Mouse (Mus musculus) hindbrain, postnatal 0 days (tissue): ENCODE results near the gene Sdc3. TPM values are rescaled to one million over a fixed set of nuclear protein-coding genes. Genes with fewer than 3 reads are reported as not detected.

Source experiments
- ATAC-seq: fragments of 200-750 bp; cut with Nextera tagmentation; 2 replicates; pipeline ENCODE4 v1.8.0; 2017; ENCODE audit warnings: mild to moderate bottlenecking, moderate TSS enrichment, moderate library complexity
- DNase-seq: peaks from one replicate; pipeline ENCODE4 v3.0.0-alpha.2; 2015; ENCODE audit warnings: low spot score
- H3K27ac ChIP-seq: fragments of 300-500 bp; sonication (generic); 2 replicates; pipeline ENCODE4 v1.5.1; 2014; ENCODE audit warnings: mild to moderate bottlenecking
- H3K27me3 ChIP-seq: fragments of 300-500 bp; sonication (generic); 2 replicates; pipeline ENCODE4 v1.6.1; 2014; ENCODE audit warnings: low read length, mixed read lengths; ENCODE audit not compliant: insufficient read depth
- H3K36me3 ChIP-seq: fragments of 300-500 bp; sonication (generic); 2 replicates; pipeline ENCODE4 v1.6.1; 2014; ENCODE audit warnings: low read length, mixed read lengths; ENCODE audit not compliant: insufficient read depth
- H3K4me1 ChIP-seq: fragments of 300-500 bp; sonication (generic); 2 replicates; pipeline ENCODE4 v1.6.1; 2014; ENCODE audit warnings: antibody characterized with exemption, low read length, mixed read lengths; ENCODE audit not compliant: insufficient read depth
- H3K4me2 ChIP-seq: fragments of 300-500 bp; sonication (generic); 2 replicates; pipeline ENCODE4 v1.6.1; 2014; ENCODE audit warnings: low read depth, mild to moderate bottlenecking, low read length, moderate library complexity, mixed read lengths
- H3K4me3 ChIP-seq: fragments of 300-500 bp; sonication (generic); 2 replicates; pipeline ENCODE4 v1.5.1; 2014; ENCODE audit warnings: low read length
- H3K9ac ChIP-seq: fragments of 300-500 bp; sonication (generic); replicated peaks from 2 replicates; pipeline ENCODE4 v1.6.1; 2014; ENCODE audit warnings: mild to moderate bottlenecking, low read length, moderate library complexity, mixed read lengths
- H3K9me3 ChIP-seq: fragments of 300-500 bp; sonication (generic); 2 replicates; pipeline ENCODE4 v1.6.1; 2016; ENCODE audit warnings: low read length, mixed read lengths
- CTCF ChIP-seq: IDR thresholded peaks from 2 replicates; pipeline ENCODE4 v1.5.1; 2016; ENCODE audit warnings: antibody characterized with exemption, control low read depth, low read depth
- WGBS: fragments of 180-500 bp; shearing (Covaris S2); extraction: QIAGEN DNeasy Blood & Tissue Kit; methylation state at CpG from one replicate; pipeline ENCODE4 v1.1.7; 2014; 5-methylcytosine and 5-hydroxymethylcytosine counted together
- polyA plus RNA-seq: library from polyadenylated mRNA; unstranded; fragments of >200 nt; fragmentation: Nextera tagmentation; extraction: Ambion mirVana; gene quantifications from 2 replicates; pipeline ENCODE4 v1.2.1, GENCODE M21; 2015
- total RNA-seq: library from RNA; depleted of rRNA; stranded (reverse); fragments of >200 nt; gene quantifications from 2 replicates; pipeline ENCODE4 v1.2.3, GENCODE M21; 2014

Gene Sdc3
- total and polyA plus RNA-seq, 2 experiments from 2014 or later = 180 to 587 TPM

DNA sequence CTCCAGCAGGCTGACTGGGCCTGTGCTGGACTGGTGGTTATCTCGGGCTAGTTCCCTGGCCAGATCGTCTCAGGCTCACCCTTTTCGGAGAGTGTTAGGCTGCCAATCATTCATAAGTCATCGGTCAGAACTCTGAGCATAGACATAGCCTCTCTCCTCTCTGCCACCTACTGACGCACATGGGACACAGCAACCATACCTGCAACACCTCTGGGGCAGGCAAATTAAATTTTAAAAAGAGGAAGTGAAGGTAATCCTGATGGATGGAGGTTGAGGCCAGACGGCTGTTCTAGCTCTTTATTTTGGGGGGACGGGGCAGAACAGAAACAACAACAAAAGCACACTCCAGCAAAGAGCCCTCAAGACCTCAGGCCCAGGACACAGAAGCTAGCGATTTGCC lies 65.3 kb downstream of the Sdc3 start:
- Histone ChIP-seq H3K9me3 (no peaks in the 10 kb centered on the region), H3K4me2 (no peak overlapping the region), H3K36me3 (no peaks in the 10 kb centered on the region), H3K9ac (no peak overlapping the region), H3K4me1 (peaks cover 16% of the 10 kb centered on the region), H3K27me3 (no peaks in the 10 kb centered on the region), H3K4me3 (no peak overlapping the region), H3K27ac (no peak overlapping the region)
- peak; percentile 65 for TF ChIP-seq CTCF
- no peak for DNase-seq
- no peak for ATAC-seq
- 62% methylated on average over 8 of the region's 8 CpGs for WGBS

DNA sequence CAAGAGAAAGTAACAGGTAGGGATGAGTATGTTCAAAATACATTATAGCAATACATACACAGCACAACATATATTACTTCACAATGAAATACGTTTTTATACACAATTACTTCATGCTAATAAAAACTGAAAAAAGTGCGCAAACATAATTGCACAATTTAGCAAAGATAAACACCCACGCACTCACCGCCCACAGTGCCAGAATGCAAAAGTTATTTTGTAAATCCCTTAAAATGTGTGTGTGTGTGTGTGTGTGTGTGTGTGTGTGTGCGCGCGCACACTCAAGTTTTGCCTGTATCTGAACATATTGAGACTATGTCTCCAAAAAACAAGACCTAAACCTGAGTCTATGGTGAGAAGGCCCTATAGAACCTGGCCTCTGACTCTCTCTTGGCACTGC lies 66.5 kb downstream of the Sdc3 start:
- no peaks in the 10 kb centered on the region for H3K9me3 ChIP-seq
- no peak overlapping the region for H3K9ac ChIP-seq
- no peak overlapping the region for H3K27ac ChIP-seq
- H3K4me2 ChIP-seq = no peak overlapping the region
- DNase-seq = no peak
- ATAC-seq = no peak
- H3K4me3 ChIP-seq = no peak overlapping the region
- no peaks in the 10 kb centered on the region for H3K27me3 ChIP-seq
- no peak for TF ChIP-seq CTCF
- H3K4me1 ChIP-seq = peaks cover 16% of the 10 kb centered on the region
- 92% methylated on average over 7 of the region's 7 CpGs for WGBS
- no peaks in the 10 kb centered on the region for H3K36me3 ChIP-seq

DNA sequence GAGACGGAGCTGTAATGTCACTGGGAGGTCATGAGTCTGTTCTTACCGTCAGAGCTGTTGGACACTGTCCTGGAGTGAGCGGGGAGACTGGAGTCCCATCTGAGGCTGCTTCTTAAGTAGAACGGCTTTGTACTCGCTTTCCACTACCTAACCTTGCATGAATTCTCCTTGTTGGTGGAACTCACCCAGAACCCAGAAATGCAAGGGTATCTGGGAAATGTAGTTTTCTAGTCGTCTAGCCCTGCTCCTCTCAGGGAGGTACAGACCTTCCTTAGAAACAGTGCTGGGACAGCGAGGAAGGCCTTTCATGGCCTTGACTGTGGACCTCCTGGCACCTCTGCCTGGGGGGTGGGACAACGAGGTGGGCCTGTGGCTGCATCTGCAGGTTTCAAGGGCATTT lies 67.1 kb downstream of the Sdc3 start:
- Histone ChIP-seq H3K9me3 (no peaks in the 10 kb centered on the region), H3K27me3 (no peaks in the 10 kb centered on the region), H3K4me1 (peaks cover 16% of the 10 kb centered on the region), H3K27ac (no peak overlapping the region), H3K9ac (no peak overlapping the region), H3K4me2 (no peak overlapping the region), H3K4me3 (no peak overlapping the region), H3K36me3 (no peaks in the 10 kb centered on the region)
- no peak for DNase-seq
- ATAC-seq = no peak
- WGBS = 66% methylated on average over 8 of the region's 8 CpGs
- no peak for TF ChIP-seq CTCF

DNA sequence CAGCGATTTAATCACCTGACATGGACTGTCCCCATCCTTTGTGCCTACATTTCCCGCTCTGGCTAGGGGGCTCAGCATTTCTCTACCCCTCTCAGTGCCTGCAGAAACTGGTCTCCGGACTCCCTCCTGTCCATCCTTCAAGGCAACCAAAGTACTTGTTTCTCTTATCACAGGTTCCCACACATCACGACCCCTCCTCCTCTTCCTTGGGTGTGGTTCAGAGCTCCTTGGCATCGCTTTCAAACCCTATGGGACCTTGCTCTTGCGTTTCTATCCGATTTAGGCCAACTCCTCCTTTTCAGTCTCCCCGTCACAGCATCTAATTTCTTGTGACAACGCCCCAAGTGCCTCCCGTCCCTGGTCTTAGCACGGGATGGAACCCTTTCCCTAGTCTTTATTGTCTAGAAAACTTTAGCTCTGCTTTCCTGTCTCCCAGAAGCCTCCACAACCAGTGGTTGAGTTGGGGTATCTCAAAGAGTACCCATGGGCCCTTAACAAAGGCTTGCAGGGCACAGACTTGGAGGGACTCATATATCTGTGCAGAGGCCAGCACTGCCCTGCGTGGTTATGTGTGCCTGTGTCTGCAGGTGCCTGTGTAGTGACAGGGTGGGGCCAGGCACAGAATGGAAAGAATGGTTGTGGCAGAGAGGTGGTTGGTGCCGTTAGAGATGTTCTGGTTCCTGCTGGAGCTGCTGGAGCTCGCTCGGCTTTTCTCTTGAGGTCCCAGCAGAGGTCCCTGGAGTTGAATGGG lies 68.7 kb downstream of the Sdc3 start:
- no peaks in the 10 kb centered on the region for H3K9me3 ChIP-seq
- H3K4me3 ChIP-seq = no peak overlapping the region
- DNase-seq = no peak
- H3K36me3 ChIP-seq = no peaks in the 10 kb centered on the region
- no peak for TF ChIP-seq CTCF
- no peak overlapping the region; the same call in 1 of the 2 replicates for H3K9ac ChIP-seq
- ATAC-seq = no peak; the same call in 1 of the 2 replicates
- peak overlapping the region; percentile 87 for H3K27ac ChIP-seq
- H3K27me3 ChIP-seq = no peaks in the 10 kb centered on the region
- peak overlapping the region; percentile 50 for H3K4me2 ChIP-seq
- H3K4me1 ChIP-seq = peaks cover 25% of the 10 kb centered on the region
- 51% methylated on average over 15 of the region's 15 CpGs for WGBS

DNA sequence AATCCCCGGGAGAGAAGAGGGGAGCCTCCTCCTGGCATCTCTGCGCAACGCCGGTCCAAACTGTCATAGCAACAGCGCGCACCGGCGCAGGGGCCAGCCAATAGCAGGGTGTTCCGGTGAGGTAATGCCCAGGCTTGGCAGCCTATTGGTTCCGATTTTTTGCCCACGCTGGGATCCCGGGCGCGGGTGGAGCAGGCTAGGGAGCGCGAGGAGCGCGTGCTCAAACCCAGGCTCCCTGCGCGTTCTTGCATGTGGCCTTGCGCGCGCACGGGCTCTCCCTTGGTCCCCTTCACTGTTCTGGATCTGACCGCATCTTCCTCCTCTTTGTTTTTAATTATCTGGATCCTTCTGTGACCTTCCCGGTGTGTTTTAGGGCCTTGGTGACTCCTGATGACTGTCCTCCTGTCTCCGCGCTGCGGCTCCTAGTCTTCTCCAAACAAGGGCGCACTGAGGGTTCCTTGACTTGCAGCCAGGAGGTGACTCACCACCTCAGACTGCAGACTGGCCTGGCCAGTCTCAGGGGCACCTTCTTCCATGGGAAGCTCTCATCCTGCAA lies 69.4 kb downstream of the Sdc3 start:
- H3K36me3 ChIP-seq = no peaks in the 10 kb centered on the region

DNA sequence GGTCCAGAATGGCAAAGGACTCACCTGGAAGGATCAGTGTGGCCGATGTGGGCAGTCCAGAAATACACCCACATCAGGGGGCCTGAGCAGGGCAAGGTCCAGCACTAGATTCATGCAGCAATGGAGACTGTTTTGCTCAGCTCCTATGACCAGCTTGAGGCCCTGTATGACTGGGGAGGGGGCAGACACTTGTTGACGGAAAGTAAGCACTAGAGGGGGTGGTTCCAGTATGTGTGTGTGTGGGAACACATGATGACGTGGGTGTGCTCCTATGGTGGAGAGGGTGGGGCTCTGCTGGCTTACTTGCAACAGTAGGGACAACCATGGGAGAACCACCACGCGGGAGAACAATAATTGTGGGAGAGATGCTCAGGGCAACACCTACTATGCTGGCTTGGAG lies 70.2 kb downstream of the Sdc3 start:
- Histone ChIP-seq H3K9ac (peak overlapping the region; percentile 55; the same call in 1 of the 2 replicates), H3K4me1 (peaks cover 30% of the 10 kb centered on the region), H3K36me3 (no peaks in the 10 kb centered on the region), H3K4me3 (no peak overlapping the region), H3K27ac (peak overlapping the region; percentile 87), H3K9me3 (no peaks in the 10 kb centered on the region), H3K4me2 (no peak overlapping the region), H3K27me3 (no peaks in the 10 kb centered on the region)
- ATAC-seq (no peak), DNase-seq (no peak)
- no peak for TF ChIP-seq CTCF
- 76% methylated on average over 5 of the region's 5 CpGs for WGBS

More for the DNA sequence above, 69.4 kb downstream of the Sdc3 start:
- DNase-seq (peak; percentile 96), ATAC-seq (peak; percentile 94)
- peaks cover 30% of the 10 kb centered on the region for H3K4me1 ChIP-seq
- WGBS = under 1% methylated on average over 30 of the region's 30 CpGs
- TF ChIP-seq CTCF = peak; percentile 52
- H3K4me3 ChIP-seq = peak overlapping the region; percentile 20
- H3K9ac ChIP-seq = peak overlapping the region; percentile 55
- peak overlapping the region; percentile 87 for H3K27ac ChIP-seq
- peak overlapping the region; percentile 50 for H3K4me2 ChIP-seq
- H3K27me3 ChIP-seq = no peaks in the 10 kb centered on the region
- no peaks in the 10 kb centered on the region for H3K9me3 ChIP-seq

DNA sequence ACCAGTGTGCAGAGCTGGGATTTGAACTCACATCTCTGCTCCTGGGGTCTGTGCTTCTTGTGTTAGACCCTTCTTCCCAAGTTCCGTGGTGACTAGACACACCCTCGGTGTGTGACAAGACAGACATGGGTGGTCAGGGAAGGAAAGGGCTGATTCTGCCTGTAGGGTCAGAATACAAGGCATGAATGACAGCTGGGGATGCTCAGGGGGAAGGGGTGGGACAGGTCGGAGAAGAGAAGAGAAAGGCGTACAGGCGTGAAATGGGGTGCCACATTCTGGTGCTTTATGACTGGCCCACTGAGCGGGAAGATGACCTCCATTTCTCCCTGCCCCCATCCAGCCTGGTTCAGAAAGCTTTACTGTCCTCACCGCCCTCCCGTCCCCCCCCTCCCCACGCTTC lies 73.1 kb downstream of the Sdc3 start:
- no peak overlapping the region for H3K9ac ChIP-seq
- H3K36me3 ChIP-seq = no peaks in the 10 kb centered on the region
- H3K9me3 ChIP-seq = no peaks in the 10 kb centered on the region
- no peak for TF ChIP-seq CTCF
- H3K4me1 ChIP-seq = peaks cover 34% of the 10 kb centered on the region
- peak; percentile 18 for ATAC-seq
- DNase-seq = no peak
- no peak overlapping the region for H3K4me3 ChIP-seq
- WGBS = 14% methylated on average over 9 of the region's 9 CpGs
- peak overlapping the region; percentile 86 for H3K27ac ChIP-seq
- H3K27me3 ChIP-seq = no peaks in the 10 kb centered on the region
- H3K4me2 ChIP-seq = peak overlapping the region; percentile 18; the same call in 1 of the 2 replicates
